Mouse (Mus musculus): Measurements from ENCODE around the gene Gse1.

DNA sequence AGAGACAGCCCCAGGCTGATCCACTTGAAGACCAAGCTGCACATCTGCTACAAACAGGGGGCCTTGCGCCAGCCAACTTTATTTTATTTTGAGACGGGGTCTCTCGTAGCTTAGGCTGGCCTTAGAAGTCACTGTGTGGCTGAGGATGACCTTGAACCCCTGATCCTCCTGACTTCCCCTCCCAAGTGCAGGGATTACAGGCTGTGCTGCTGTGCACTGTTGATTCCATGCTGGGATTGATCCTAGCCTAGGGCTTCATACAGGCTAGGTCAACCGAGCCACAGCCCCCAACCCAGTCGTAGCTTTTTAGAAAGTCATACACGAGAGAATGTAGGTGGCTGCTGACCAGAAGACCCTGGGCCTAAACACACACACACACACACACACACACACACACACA, 284.9 kb downstream of the Gse1 start:
- TF ChIP-seq MYOG (IDR thresholded peaks at IDR 0.05; ENCODE audit: control insufficient read depth in 1 of 3, insufficient read depth in 1 of 3, insufficient read length in 2 of 3, low read depth in 2 of 3): no peak
- TF ChIP-seq USF1 (IDR thresholded peaks at IDR 0.05; ENCODE audit: low read depth): no peak
- TF ChIP-seq TCF12 (IDR thresholded peaks at IDR 0.05; ENCODE audit: insufficient read depth, poor library complexity, severe bottlenecking): no peak
- no peak for TF ChIP-seq POLR2A (IDR thresholded peaks at IDR 0.05; ENCODE audit: insufficient read length, low read depth)
- no peak for TF ChIP-seq POLR2AphosphoS2 (IDR thresholded peaks at IDR 0.05; ENCODE audit: insufficient read length, low read depth)
- no peak for TF ChIP-seq E2F4 (IDR thresholded peaks at IDR 0.05; ENCODE audit: insufficient read depth)
- TF ChIP-seq MYOD1 (IDR thresholded peaks at IDR 0.05; ENCODE audit: control insufficient read depth in 1 of 3, insufficient read length in 2 of 3, low read depth in 2 of 3): no peak
- no peak for TF ChIP-seq MAX (IDR thresholded peaks at IDR 0.05; ENCODE audit: low read depth)
- TF ChIP-seq CEBPB (IDR thresholded peaks at IDR 0.05; ENCODE audit: insufficient read depth, poor library complexity, severe bottlenecking): no peak

Data from myocyte (in vitro differentiated cells).